Mouse (Mus musculus) liver, adult 2 months (tissue): ENCODE measurements around the gene Pcp2.

Experiments
- CTCF ChIP-seq: fragments of 200-500 bp; IDR thresholded peaks from 2 replicates; pipeline ENCODE4 v1.5.1; 2011; ENCODE audit warnings: low read depth, low read length, control low read depth
- POLR2A ChIP-seq: fragments of 200-500 bp; IDR thresholded peaks from 2 replicates; pipeline ENCODE4 v1.6.1; 2011; ENCODE audit warnings: low read length, control low read depth; ENCODE audit not compliant: insufficient read depth; ENCODE audit errors: extremely low read depth

GRCm38 (mm10) chr8:3628014-3628413 lies 2.7 kb upstream of the Pcp2 start:
- TF ChIP-seq CTCF (peak; percentile 27; the same call in 1 of the 2 replicates), POLR2A (no peak)
